Mouse (Mus musculus): ENCODE results near the gene Tlcd1. TPM values are rescaled to one million over a fixed set of nuclear protein-coding genes. Genes with fewer than 3 reads are reported as not detected.

Tlcd1 gene
- total RNA-seq, 1 experiment, result 78.6 TPM

DNA sequence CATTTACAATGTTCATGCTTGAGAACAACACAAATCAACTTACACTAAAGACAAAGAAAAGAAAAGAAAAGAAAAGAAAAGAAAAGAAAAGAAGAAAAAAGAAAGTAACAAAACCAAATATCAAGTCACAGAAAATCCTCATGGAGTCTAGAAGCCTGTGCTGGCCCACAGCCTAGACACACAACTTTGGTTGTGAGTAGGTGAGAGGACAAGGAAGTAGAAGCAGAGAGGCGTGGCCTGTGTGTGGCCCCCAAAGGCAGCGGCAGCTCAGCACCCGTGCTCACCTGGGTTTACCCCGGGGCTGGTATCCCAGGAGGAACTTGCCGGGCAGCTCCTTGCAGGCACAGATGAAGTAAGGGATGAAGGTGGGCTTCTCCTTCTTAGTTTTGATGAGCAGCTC is 35.0 kb downstream of the Tlcd1 start:
- TF ChIP-seq CHD2 (IDR thresholded peaks at IDR 0.05; ENCODE audit: low read depth, low read length) (no peak), ZNF384 (IDR thresholded peaks at IDR 0.05; ENCODE audit: low read depth, low read length) (no peak), HCFC1 (IDR thresholded peaks at IDR 0.05; ENCODE audit: borderline replicate concordance, insufficient read depth, low read length) (no peak), MAFK (IDR thresholded peaks at IDR 0.05; ENCODE audit: insufficient read depth, low read depth, low read length) (no peak)
- in situ Hi-C loops (cut with MboI; ENCODE audit: low sequenced_read_pairs in 2 of 2, unreplicated experiment in 2 of 2), result no loop called here
- H3K36me3 ChIP-seq (ENCODE audit: control insufficient read depth, insufficient read depth, low read length, poor library complexity, severe bottlenecking), result peaks cover 83% of the 10 kb centered on the region
- no peak for DNase-seq (ENCODE audit: low read depth, low spot score)
- no peak overlapping the region for H3K9ac ChIP-seq (ENCODE audit: insufficient read depth, low read depth, low read length, poor library complexity, severe bottlenecking)
- H3K4me1 ChIP-seq (ENCODE audit: control insufficient read depth in 2 of 2, insufficient read depth in 2 of 2, low read length in 2 of 2, poor library complexity in 1 of 2), result no peaks in the 10 kb centered on the region
- no peak overlapping the region for H3K4me3 ChIP-seq (ENCODE audit: insufficient read depth in 1 of 2, low read depth in 1 of 2, low read length in 2 of 2, poor library complexity in 1 of 2, severe bottlenecking in 1 of 2)
- H3K27ac ChIP-seq (ENCODE audit: insufficient read depth, low read depth, low read length, poor library complexity, severe bottlenecking), result no peak overlapping the region
- H3K9me3 ChIP-seq (ENCODE audit: control insufficient read depth, insufficient read depth, low read depth, low read length), result no peaks in the 10 kb centered on the region

DNA sequence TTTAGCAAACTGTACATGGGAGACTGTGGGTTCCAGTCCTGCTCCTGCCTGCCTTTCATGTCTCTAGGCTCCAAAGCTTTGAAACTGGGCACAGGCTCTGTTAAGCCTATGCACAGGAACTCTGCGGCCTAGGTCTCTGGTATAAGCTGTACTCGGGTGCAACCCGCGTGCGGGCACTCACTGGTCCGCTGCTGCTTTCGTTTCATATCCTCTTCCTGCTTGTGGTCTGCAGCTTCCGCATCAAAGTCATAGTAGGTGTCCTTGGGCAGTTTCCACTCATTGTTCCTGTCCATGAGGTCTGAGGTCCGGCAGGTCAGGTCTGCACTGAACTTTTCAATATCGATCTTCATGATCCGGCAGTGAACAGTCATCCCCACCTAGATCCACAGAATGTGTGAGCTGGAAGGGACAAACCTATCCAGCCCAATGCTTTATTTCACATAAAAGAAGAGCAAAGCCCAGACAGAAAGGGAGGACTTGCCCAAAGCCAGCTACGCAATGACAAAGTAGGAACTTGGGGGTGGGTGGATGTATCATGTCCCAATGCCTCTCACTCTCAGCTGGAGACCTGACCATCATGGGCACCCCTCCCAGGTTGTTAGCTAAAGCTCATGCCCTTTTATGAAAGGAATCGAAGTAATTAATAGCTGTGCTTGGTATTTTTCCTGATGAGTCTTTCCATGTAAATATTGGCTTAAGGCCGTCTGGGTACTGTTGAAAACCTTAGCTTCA is 36.7 kb downstream of the Tlcd1 start:
- no peaks in the 10 kb centered on the region for H3K4me1 ChIP-seq (ENCODE audit: control insufficient read depth in 2 of 2, insufficient read depth in 2 of 2, low read length in 2 of 2, poor library complexity in 1 of 2)
- no peak overlapping the region for H3K9ac ChIP-seq (ENCODE audit: insufficient read depth, low read depth, low read length, poor library complexity, severe bottlenecking)
- H3K4me3 ChIP-seq (ENCODE audit: insufficient read depth in 1 of 2, low read depth in 1 of 2, low read length in 2 of 2, poor library complexity in 1 of 2, severe bottlenecking in 1 of 2), result no peak overlapping the region
- no peak overlapping the region for H3K27ac ChIP-seq (ENCODE audit: insufficient read depth, low read depth, low read length, poor library complexity, severe bottlenecking)
- no peaks in the 10 kb centered on the region for H3K9me3 ChIP-seq (ENCODE audit: control insufficient read depth, insufficient read depth, low read depth, low read length)
- DNase-seq (ENCODE audit: low read depth, low spot score), result no peak
- in situ Hi-C loops (cut with MboI; ENCODE audit: low sequenced_read_pairs in 2 of 2, unreplicated experiment in 2 of 2), result no loop called here
- TF ChIP-seq ZC3H11A (IDR thresholded peaks at IDR 0.05; ENCODE audit: borderline replicate concordance, low read depth, low read length) (no peak), ZNF384 (IDR thresholded peaks at IDR 0.05; ENCODE audit: low read depth, low read length) (no peak), CHD2 (IDR thresholded peaks at IDR 0.05; ENCODE audit: low read depth, low read length) (no peak), HCFC1 (IDR thresholded peaks at IDR 0.05; ENCODE audit: borderline replicate concordance, insufficient read depth, low read length) (no peak), MAFK (IDR thresholded peaks at IDR 0.05; ENCODE audit: insufficient read depth, low read depth, low read length) (no peak)
- H3K36me3 ChIP-seq (ENCODE audit: control insufficient read depth, insufficient read depth, low read length, poor library complexity, severe bottlenecking), result peaks cover 73% of the 10 kb centered on the region

DNA sequence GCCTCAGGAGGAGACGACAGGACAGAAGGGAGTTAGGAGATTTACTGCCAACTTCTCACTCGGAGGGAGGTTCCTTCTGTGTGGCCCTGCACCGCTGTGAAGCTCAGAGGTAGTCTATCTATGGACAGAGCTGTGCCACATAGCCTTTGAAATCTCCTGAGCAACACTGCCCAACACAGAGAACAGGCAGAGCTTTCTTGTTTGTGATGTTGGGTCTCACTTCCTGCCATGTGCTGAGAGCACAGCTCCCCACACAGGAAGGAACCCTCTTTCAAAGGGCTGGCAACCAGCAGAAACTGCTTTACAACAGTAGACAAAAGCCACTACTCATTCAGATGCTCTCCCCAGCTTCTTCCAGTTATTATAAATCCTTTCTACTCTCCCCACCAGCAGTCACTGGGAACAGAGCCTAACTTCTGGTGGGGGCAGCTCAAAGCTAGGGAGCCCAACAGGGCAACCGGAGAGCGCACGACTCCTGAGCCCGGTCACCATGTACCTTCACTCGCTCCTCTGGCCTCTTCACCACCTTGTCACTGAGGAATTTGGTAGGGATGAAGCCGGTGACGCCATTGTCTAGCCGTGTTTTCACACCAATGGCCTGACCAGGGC is 39.3 kb downstream of the Tlcd1 start:
- H3K4me1 ChIP-seq (ENCODE audit: control insufficient read depth in 2 of 2, insufficient read depth in 2 of 2, low read length in 2 of 2, poor library complexity in 1 of 2), result no peaks in the 10 kb centered on the region
- H3K9me3 ChIP-seq (ENCODE audit: control insufficient read depth, insufficient read depth, low read depth, low read length), result no peaks in the 10 kb centered on the region
- in situ Hi-C loops (cut with MboI; ENCODE audit: low sequenced_read_pairs in 2 of 2, unreplicated experiment in 2 of 2), result loop anchor here in 1 of 2 experiments (5.0 kb wide), 1 partner anchor 66 kb away; no protein-coding TSS in a partner anchor
- no peak for DNase-seq (ENCODE audit: low read depth, low spot score)
- H3K36me3 ChIP-seq (ENCODE audit: control insufficient read depth, insufficient read depth, low read length, poor library complexity, severe bottlenecking), result peaks cover 66% of the 10 kb centered on the region
- H3K27ac ChIP-seq (ENCODE audit: insufficient read depth, low read depth, low read length, poor library complexity, severe bottlenecking), result no peak overlapping the region
- TF ChIP-seq ZC3H11A (IDR thresholded peaks at IDR 0.05; ENCODE audit: borderline replicate concordance, low read depth, low read length), result no peak
- TF ChIP-seq HCFC1 (IDR thresholded peaks at IDR 0.05; ENCODE audit: borderline replicate concordance, insufficient read depth, low read length), result no peak
- no peak for TF ChIP-seq MAFK (IDR thresholded peaks at IDR 0.05; ENCODE audit: insufficient read depth, low read depth, low read length)
- no peak for TF ChIP-seq ZNF384 (IDR thresholded peaks at IDR 0.05; ENCODE audit: low read depth, low read length)
- TF ChIP-seq CHD2 (IDR thresholded peaks at IDR 0.05; ENCODE audit: low read depth, low read length), result no peak
- no peak overlapping the region for H3K9ac ChIP-seq (ENCODE audit: insufficient read depth, low read depth, low read length, poor library complexity, severe bottlenecking)
- no peak overlapping the region for H3K4me3 ChIP-seq (ENCODE audit: insufficient read depth in 1 of 2, low read depth in 1 of 2, low read length in 2 of 2, poor library complexity in 1 of 2, severe bottlenecking in 1 of 2)

DNA sequence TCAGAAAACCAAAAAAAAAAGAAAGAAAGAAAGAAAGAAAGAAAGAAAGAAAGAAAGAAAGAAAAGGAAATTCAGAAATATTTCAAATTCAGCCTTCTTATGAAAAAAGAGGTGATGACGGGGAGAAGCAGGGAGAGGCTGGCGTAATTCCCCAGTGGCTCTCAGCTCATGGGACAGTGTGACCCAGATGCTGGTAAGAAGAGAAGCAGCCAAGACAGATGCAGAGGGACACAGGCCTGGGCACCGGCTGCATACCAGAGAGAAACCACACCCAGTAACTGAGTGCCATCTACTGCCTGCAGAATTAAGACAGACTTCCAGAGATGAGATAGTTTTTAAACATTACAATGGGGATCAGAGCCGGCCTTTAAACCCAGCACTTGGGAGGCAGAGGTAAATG is 47.1 kb downstream of the Tlcd1 start:
- in situ Hi-C loops (cut with MboI; ENCODE audit: low sequenced_read_pairs in 2 of 2, unreplicated experiment in 2 of 2), result no loop called here
- Histone ChIP-seq H3K36me3 (ENCODE audit: control insufficient read depth, insufficient read depth, low read length, poor library complexity, severe bottlenecking) (peaks cover 81% of the 10 kb centered on the region), H3K9me3 (ENCODE audit: control insufficient read depth, insufficient read depth, low read depth, low read length) (no peaks in the 10 kb centered on the region), H3K4me3 (ENCODE audit: insufficient read depth in 1 of 2, low read depth in 1 of 2, low read length in 2 of 2, poor library complexity in 1 of 2, severe bottlenecking in 1 of 2) (no peak overlapping the region), H3K27ac (ENCODE audit: insufficient read depth, low read depth, low read length, poor library complexity, severe bottlenecking) (no peak overlapping the region), H3K9ac (ENCODE audit: insufficient read depth, low read depth, low read length, poor library complexity, severe bottlenecking) (no peak overlapping the region), H3K4me1 (ENCODE audit: control insufficient read depth in 2 of 2, insufficient read depth in 2 of 2, low read length in 2 of 2, poor library complexity in 1 of 2) (no peaks in the 10 kb centered on the region)
- TF ChIP-seq MAFK (IDR thresholded peaks at IDR 0.05; ENCODE audit: insufficient read depth, low read depth, low read length), result no peak
- no peak for TF ChIP-seq ZC3H11A (IDR thresholded peaks at IDR 0.05; ENCODE audit: borderline replicate concordance, low read depth, low read length)
- no peak for TF ChIP-seq CHD2 (IDR thresholded peaks at IDR 0.05; ENCODE audit: low read depth, low read length)
- TF ChIP-seq HCFC1 (IDR thresholded peaks at IDR 0.05; ENCODE audit: borderline replicate concordance, insufficient read depth, low read length), result no peak
- TF ChIP-seq ZNF384 (IDR thresholded peaks at IDR 0.05; ENCODE audit: low read depth, low read length), result no peak
- no peak for DNase-seq (ENCODE audit: low read depth, low spot score)

Other genes starting within 250 kb of the Tlcd1 start
- gene Sez6, start 245.9 kb upstream of the Tlcd1 start, total RNA-seq (2012; rRNA removed), result 0.45 and 0.63 TPM in 2 replicates
- 38.4 and 42.0 TPM in 2 replicates for gene Phf12, start 194.0 kb upstream of the Tlcd1 start, total RNA-seq (2012; rRNA removed)
- gene Dhrs13, start 144.4 kb upstream of the Tlcd1 start, total RNA-seq (2012; rRNA removed), result 20.2 and 28.5 TPM in 2 replicates
- 26.7 and 31.9 TPM in 2 replicates for gene Flot2, start 138.8 kb upstream of the Tlcd1 start, total RNA-seq (2012; rRNA removed)
- 29.6 and 33.5 TPM in 2 replicates for gene Eral1, start 96.3 kb upstream of the Tlcd1 start, total RNA-seq (2012; rRNA removed)
- 8.9 and 11.7 TPM in 2 replicates for gene Fam222b, start 82.1 kb upstream of the Tlcd1 start, total RNA-seq (2012; rRNA removed)
- 74.4 and 78.2 TPM in 2 replicates for gene Traf4, start 11.1 kb upstream of the Tlcd1 start, total RNA-seq (2012; rRNA removed)
- gene Nek8, start within 50 bp of the Tlcd1 start, total RNA-seq (2012; rRNA removed), result 15.3 and 25.4 TPM in 2 replicates
- gene Rpl23a, start 6.9 kb downstream of the Tlcd1 start, total RNA-seq (2012; rRNA removed), result 2,611 and 2,664 TPM in 2 replicates
- gene Rab34, start 11.7 kb downstream of the Tlcd1 start, total RNA-seq (2012; rRNA removed), result 33.8 and 36.1 TPM in 2 replicates
- 0.80 and 1.1 TPM in 2 replicates for gene Proca1, start 16.7 kb downstream of the Tlcd1 start, total RNA-seq (2012; rRNA removed)
- gene Sdf2, start 69.0 kb downstream of the Tlcd1 start, total RNA-seq (2012; rRNA removed), result 81.3 and 123 TPM in 2 replicates
- 60.6 and 63.0 TPM in 2 replicates for gene Supt6, start 69.3 kb downstream of the Tlcd1 start, total RNA-seq (2012; rRNA removed)
- gene 2610507B11Rik, start 85.0 kb downstream of the Tlcd1 start, total RNA-seq (2012; rRNA removed), result 210 and 285 TPM in 2 replicates
- 2.0 TPM in 2 replicates for gene BC030499, start 114.1 kb downstream of the Tlcd1 start, total RNA-seq (2012; rRNA removed)
- gene Spag5, start 124.8 kb downstream of the Tlcd1 start, total RNA-seq (2012; rRNA removed), result 58.2 and 96.2 TPM in 2 replicates
- gene Aldoc, start 146.3 kb downstream of the Tlcd1 start, total RNA-seq (2012; rRNA removed), result 5.0 and 9.8 TPM in 2 replicates
- gene Pigs, start 151.7 kb downstream of the Tlcd1 start, total RNA-seq (2012; rRNA removed), result 45.7 and 78.9 TPM in 2 replicates
- gene Unc119, start 166.8 kb downstream of the Tlcd1 start, total RNA-seq (2012; rRNA removed), result 22.2 and 24.5 TPM in 2 replicates
- not detected in 2 replicates for gene Foxn1, start 209.8 kb downstream of the Tlcd1 start, total RNA-seq (2012; rRNA removed)
- 0.13 TPM in 1 of 2 replicates, not detected in the other for gene Slc13a2, start 245.5 kb downstream of the Tlcd1 start, total RNA-seq (2012; rRNA removed)

All from ES-E14 (cell line).